Mouse (Mus musculus): ENCODE results near the gene Eif2b3. TPM values are rescaled to one million over a fixed set of nuclear protein-coding genes. Genes with fewer than 3 reads are reported as not detected.

Eif2b3 gene
- polyA plus RNA-seq, 1 experiment, result 1.5 TPM

DNA sequence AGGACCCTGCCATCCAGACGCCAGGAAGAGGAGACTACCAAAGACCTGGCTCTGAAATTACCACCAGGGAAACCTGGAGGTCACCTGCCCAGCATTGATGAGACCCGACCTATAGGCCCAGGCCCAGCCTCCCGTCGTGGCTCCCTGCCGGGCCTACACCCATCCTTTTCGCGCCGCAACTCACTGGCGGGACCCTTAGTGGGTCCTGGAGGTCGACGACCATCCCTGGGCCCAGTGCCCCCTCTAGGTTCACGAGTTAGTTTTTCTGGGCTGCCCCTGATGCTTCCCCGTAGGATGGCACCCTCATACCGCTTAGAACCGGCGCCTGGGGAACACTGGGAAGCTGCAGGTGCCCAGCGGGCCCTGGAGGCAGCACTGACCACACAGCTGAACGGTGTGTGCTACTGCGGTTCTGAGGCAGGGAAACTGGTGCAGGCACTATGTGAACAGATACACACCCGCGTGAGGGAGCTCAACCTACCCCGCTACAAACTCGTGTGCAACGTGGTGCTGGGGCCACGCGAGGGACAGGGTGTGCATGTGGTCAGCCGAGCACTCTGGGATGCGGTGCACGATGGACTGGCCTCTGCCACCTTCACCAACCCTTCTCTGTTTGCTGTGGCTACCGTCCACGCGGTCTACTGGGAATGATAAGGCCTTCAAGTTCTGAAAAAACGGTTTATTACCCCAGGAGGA, 108.9 kb downstream of the Eif2b3 start:
- WGBS, result 88% methylated on average over 33 of the region's 33 CpGs
- TF ChIP-seq CTCF (IDR thresholded peaks at IDR 0.05; ENCODE audit: extremely low read depth, insufficient read length, insufficient replicate concordance, low read depth, low read length) (no peak), POLR2A (IDR thresholded peaks at IDR 0.05; ENCODE audit: low read depth, low read length) (no peak)
- Histone ChIP-seq H3K27me3 (ENCODE audit: control insufficient read depth, insufficient read depth, low read length) (no peaks in the 10 kb centered on the region), H3K36me3 (ENCODE audit: control insufficient read depth, insufficient read depth, low read length) (peaks cover 20% of the 10 kb centered on the region), H3K4me3 (ENCODE audit: low read depth, low read length) (no peak overlapping the region), H3K27ac (ENCODE audit: insufficient read depth, low read depth, low read length) (no peak overlapping the region), H3K4me1 (ENCODE audit: control insufficient read depth, insufficient read depth, insufficient read length, low read length) (peaks cover 27% of the 10 kb centered on the region)

DNA sequence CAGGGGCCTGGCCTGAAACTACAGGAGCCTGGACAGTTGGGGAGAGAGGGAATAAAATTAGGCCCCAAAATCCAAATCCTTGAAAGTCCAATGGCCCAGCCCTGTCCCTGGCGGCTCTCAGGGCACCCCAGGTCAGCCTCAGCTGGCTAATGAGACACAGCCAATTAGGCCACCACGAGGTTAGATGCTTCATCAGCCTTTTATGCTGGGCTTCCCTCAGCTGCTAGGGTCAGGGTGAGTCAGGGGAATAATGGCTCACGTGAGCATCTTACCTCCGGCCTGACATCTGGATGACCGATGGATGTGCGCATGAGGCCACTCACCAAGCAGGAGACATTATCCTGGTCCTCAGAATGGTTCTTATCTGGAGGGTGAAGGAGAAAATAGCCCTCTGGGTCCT, 111.6 kb downstream of the Eif2b3 start:
- Histone ChIP-seq H3K4me1 (ENCODE audit: control insufficient read depth, insufficient read depth, insufficient read length, low read length) (peaks cover 24% of the 10 kb centered on the region; the same call in 1 of the 2 replicates), H3K27ac (ENCODE audit: insufficient read depth, low read depth, low read length) (no peak overlapping the region), H3K27me3 (ENCODE audit: control insufficient read depth, insufficient read depth, low read length) (no peaks in the 10 kb centered on the region), H3K36me3 (ENCODE audit: control insufficient read depth, insufficient read depth, low read length) (peaks cover 20% of the 10 kb centered on the region), H3K4me3 (ENCODE audit: low read depth, low read length) (no peak overlapping the region)
- 90% methylated on average over 6 of the region's 6 CpGs for WGBS
- TF ChIP-seq CTCF (IDR thresholded peaks at IDR 0.05; ENCODE audit: extremely low read depth, insufficient read length, insufficient replicate concordance, low read depth, low read length) (no peak), POLR2A (IDR thresholded peaks at IDR 0.05; ENCODE audit: low read depth, low read length) (no peak)

DNA sequence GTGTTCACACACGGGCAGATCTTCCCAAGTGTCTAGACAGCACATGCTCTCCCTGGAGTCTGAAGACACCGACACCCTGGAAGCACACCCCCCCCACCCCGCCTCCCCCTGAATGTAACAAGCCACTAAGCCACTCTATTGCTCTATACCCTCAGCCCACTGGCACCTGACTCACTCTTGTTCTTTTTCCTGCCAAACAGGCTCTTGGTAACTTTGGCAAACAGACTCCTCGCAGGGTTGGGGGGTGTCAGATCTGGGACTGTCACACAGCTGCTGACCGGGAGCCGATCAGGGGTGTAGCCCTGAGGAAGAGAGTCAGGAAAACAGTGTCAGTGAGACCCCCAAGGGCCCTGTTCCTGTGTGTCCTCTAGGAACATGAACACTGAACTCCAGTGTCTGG, 112.0 kb downstream of the Eif2b3 start:
- TF ChIP-seq POLR2A (IDR thresholded peaks at IDR 0.05; ENCODE audit: low read depth, low read length) (no peak), CTCF (IDR thresholded peaks at IDR 0.05; ENCODE audit: extremely low read depth, insufficient read length, insufficient replicate concordance, low read depth, low read length) (no peak)
- Histone ChIP-seq H3K4me3 (ENCODE audit: low read depth, low read length) (no peak overlapping the region), H3K36me3 (ENCODE audit: control insufficient read depth, insufficient read depth, low read length) (peaks cover 20% of the 10 kb centered on the region), H3K4me1 (ENCODE audit: control insufficient read depth, insufficient read depth, insufficient read length, low read length) (peaks cover 21% of the 10 kb centered on the region; the same call in 1 of the 2 replicates), H3K27ac (ENCODE audit: insufficient read depth, low read depth, low read length) (no peak overlapping the region), H3K27me3 (ENCODE audit: control insufficient read depth, insufficient read depth, low read length) (no peaks in the 10 kb centered on the region)
- WGBS, result 89% methylated on average over 6 of the region's 6 CpGs

DNA sequence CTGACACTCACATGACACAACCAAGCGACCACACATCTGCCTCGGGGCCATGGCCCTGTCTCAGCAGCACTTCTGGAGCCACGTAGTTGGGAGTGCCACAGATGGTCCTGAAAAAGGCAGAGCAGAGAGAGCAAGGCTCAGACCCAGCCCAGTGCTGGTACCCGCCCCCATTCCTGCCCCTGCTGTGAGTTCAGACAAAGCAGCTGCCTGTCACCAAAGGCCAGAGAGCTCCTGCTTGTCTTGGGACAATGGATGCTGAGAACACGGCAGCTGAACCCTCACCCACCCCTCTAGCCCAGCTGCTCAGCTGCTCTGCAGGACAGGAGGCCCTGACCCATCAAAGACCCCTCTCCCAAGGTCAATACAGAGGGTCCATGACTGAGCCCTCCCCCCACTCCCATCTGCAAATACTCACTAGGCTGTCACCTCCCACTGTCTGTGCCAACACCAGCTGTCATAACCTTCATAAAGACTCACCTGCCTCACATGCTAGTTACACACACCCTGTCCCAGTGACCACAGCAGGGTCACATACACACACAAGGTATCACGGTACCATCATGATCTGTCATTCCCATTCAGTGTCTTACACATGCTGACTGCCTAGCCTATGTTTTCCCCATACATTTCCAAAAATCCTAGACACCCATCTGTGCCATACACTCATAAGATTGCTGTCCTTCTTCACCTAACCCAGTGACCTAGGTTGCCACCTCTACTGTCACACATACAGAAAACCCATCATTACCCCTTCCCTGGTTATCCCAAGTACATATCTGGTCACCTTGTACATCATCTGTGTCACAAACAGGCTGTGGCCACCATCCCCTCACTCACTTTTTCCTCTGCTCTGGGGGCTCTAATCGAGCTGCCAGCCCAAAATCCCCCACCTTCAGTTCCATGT, 112.9 kb downstream of the Eif2b3 start:
- H3K4me3 ChIP-seq (ENCODE audit: low read depth, low read length), result peak overlapping the region; percentile 85

GRCm38 (mm10) chr4:117132794-117133143, 113.6 kb downstream of the Eif2b3 start:
- Histone ChIP-seq H3K27ac (ENCODE audit: insufficient read depth, low read depth, low read length) (no peak overlapping the region), H3K4me3 (ENCODE audit: low read depth, low read length) (peak overlapping the region; percentile 85), H3K36me3 (ENCODE audit: control insufficient read depth, insufficient read depth, low read length) (peaks cover 20% of the 10 kb centered on the region), H3K4me1 (ENCODE audit: control insufficient read depth, insufficient read depth, insufficient read length, low read length) (peaks cover 17% of the 10 kb centered on the region; the same call in 1 of the 2 replicates), H3K27me3 (ENCODE audit: control insufficient read depth, insufficient read depth, low read length) (no peaks in the 10 kb centered on the region)
- 79% methylated on average over 11 of the region's 11 CpGs for WGBS
- TF ChIP-seq CTCF (IDR thresholded peaks at IDR 0.05; ENCODE audit: extremely low read depth, insufficient read length, insufficient replicate concordance, low read depth, low read length), result no peak
- no peak for TF ChIP-seq POLR2A (IDR thresholded peaks at IDR 0.05; ENCODE audit: low read depth, low read length)

More for the DNA sequence above, 112.9 kb downstream of the Eif2b3 start:
- peaks cover 17% of the 10 kb centered on the region; the same call in 1 of the 2 replicates for H3K4me1 ChIP-seq (ENCODE audit: control insufficient read depth, insufficient read depth, insufficient read length, low read length)
- H3K27ac ChIP-seq (ENCODE audit: insufficient read depth, low read depth, low read length), result no peak overlapping the region
- no peaks in the 10 kb centered on the region for H3K27me3 ChIP-seq (ENCODE audit: control insufficient read depth, insufficient read depth, low read length)
- TF ChIP-seq CTCF (IDR thresholded peaks at IDR 0.05; ENCODE audit: extremely low read depth, insufficient read length, insufficient replicate concordance, low read depth, low read length), result no peak
- H3K36me3 ChIP-seq (ENCODE audit: control insufficient read depth, insufficient read depth, low read length), result peaks cover 20% of the 10 kb centered on the region
- 75% methylated on average over 7 of the region's 7 CpGs for WGBS

- 0 out of 2 replicates have a peak overlapping the region, but pooled peaks have one; percentile 4 for H3K27ac ChIP-seq (ENCODE audit: insufficient read depth, low read depth, low read length)
- no peak; the same call in 1 of the 2 replicates for TF ChIP-seq POLR2A (IDR thresholded peaks at IDR 0.05; ENCODE audit: low read depth, low read length)
- no peak for TF ChIP-seq CTCF (IDR thresholded peaks at IDR 0.05; ENCODE audit: extremely low read depth, insufficient read length, insufficient replicate concordance, low read depth, low read length)
- peaks cover 15% of the 10 kb centered on the region for H3K36me3 ChIP-seq (ENCODE audit: control insufficient read depth, insufficient read depth, low read length)
- WGBS, result 1% methylated on average over 42 of the region's 42 CpGs
- H3K4me3 ChIP-seq (ENCODE audit: low read depth, low read length), result peak overlapping the region; percentile 85
- H3K4me1 ChIP-seq (ENCODE audit: control insufficient read depth, insufficient read depth, insufficient read length, low read length), result peaks cover 18% of the 10 kb centered on the region
- no peaks in the 10 kb centered on the region for H3K27me3 ChIP-seq (ENCODE audit: control insufficient read depth, insufficient read depth, low read length)
Measured at GRCm38 (mm10) chr4:117133366-117133796, 114.2 kb downstream of the Eif2b3 start.

Measured in small intestine, adult 2 months (tissue).